Mouse (Mus musculus): Measurements from ENCODE around the gene Mrpl20.

DNA sequence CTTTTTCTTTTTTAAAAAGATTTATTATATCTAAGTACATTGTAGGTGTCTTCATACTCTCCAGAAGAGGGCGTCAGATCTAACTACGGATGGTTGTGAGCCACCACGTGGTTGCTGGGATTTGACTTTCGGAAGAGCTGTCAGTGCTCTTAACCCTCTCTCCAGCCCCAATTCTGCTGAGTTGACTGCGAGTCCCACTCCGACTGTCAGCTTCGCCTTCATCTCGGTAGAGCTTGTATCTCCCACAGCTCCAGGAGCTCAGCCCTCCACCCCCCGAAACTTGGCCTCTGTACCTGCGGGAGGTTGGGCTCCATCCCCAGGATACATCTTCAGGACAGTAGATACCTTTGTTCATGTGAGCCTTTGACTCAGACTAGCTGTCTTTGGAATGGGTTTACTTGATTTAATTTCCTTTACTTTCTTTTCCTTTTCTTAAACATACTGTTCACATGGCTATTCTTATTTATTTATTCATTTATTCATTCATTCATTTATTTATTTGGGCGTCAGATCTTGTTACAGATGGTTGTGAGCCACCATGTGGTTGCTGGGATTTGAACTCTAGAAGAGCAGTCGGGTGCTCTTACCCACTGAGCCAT is at the start of gene Mrpl20:
- TF ChIP-seq POLR2A (IDR thresholded peaks at IDR 0.05; ENCODE audit: insufficient read depth, low read depth, low read length) (no peak), CTCF (IDR thresholded peaks at IDR 0.05) (peak; percentile 38)

Data from heart, adult 2 months (tissue).